Mouse (Mus musculus): ENCODE data around the gene Ppp1r12b.

Gene Ppp1r12b

DNA sequence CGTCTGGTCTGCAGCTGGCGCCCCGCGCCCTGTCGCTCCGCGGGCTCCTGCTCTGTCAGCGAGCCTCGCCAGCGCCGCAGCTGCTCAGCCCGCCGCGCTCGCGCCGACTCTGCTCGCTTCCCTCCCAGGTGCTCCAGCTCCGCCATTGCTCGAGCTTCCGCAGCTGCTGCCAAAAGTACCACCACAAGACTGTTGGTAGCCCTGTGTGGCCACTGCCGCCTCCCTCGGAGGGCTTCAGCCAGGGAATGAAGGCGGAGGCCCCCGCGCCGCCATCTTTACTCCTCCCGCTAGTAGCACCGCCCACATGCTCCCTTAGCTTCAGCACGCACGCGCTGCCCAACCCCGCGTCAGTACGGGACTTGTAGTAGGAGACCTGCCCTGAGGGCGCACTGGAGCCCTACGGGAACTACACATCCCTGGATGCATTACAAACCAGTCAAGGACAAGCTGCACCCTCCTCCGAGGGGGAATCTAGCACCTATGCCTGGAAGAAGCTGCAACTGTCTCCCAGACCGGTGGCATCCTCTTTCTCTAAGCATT is at the start of gene Ppp1r12b:
TSS of gene Ppp1r12b (minus strand) at position 306 of the 540 bp plus-strand sequence.
- peak; percentile 100 for ATAC-seq (ENCODE audit: insufficient number of reproducible peaks, low FRiP score, low TSS enrichment)

GRCm38 (mm10) chr1:135003346-135003745 is 47.6 kb upstream of the Ppp1r12b start:
- no peak for ATAC-seq (ENCODE audit: insufficient number of reproducible peaks, low FRiP score, low TSS enrichment)

- no peak for ATAC-seq (ENCODE audit: insufficient number of reproducible peaks, low FRiP score, low TSS enrichment)
Observed at GRCm38 (mm10) chr1:135000527-135000926, 44.8 kb upstream of the Ppp1r12b start.

- no peak for ATAC-seq (ENCODE audit: insufficient number of reproducible peaks, low FRiP score, low TSS enrichment)
Observed at GRCm38 (mm10) chr1:134998231-134998630, 42.5 kb upstream of the Ppp1r12b start.

- no peak for ATAC-seq (ENCODE audit: insufficient number of reproducible peaks, low FRiP score, low TSS enrichment)
Observed at GRCm38 (mm10) chr1:134997568-134997967, 41.8 kb upstream of the Ppp1r12b start.

DNA sequence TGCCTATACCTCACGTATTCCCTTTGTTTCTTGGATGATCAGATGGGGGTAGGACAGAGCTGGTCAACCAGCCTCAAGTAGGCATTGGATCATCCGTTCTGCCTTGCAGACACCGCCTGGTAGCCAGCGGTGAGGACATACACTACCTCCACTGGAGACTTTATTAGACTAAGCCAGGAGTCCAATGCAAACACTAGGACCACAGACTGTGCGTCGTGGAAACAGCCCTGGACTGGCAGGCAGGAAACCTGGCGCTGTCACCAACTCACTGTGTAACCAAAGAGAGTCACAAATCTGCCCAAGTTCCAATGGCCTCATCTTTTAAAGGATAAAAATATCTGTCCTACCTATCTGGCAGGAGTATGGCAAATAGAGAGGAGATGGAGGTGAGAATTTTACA is 40.7 kb upstream of the Ppp1r12b start:
- ATAC-seq (ENCODE audit: insufficient number of reproducible peaks, low FRiP score, low TSS enrichment): no peak

DNA sequence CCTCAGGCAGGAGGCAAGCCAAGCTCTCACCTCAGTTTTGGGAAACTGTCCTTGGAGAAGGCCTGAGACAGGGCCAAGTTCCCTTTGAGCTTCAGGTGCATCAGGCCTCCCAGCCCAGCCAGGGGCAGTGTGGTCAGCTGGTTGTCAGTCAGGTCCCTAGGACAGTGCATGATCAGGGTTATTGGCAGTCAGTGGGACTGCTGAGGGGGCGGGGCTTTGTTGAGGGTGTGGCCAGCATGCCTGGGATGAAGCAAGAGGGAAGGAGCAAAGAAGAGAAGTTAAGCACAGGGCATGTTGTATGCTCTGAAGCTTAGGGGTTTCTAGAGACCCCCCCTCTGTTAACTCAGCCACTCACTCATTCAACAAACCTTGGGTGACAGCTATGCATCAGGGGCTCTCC is 40.2 kb upstream of the Ppp1r12b start:
- no peak for ATAC-seq (ENCODE audit: insufficient number of reproducible peaks, low FRiP score, low TSS enrichment)

DNA sequence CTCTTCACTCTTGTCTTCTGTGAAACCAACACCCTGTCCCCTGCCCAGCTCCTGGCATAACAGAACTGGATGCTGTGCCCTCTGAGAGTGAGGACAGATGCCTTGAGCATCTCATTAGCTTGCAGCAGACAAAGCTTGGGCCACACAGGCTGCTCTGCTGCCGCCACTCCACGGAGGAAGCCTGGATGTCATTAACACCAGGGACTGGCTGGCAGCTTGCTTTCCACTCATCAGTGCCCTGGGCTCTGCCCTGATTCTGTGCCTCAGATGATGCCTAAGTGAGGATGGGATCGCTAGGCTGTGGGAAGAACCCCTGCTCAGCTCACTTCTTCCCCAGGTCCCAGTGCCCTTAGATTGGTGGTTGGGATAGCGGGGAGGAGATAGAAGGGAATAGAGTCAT is 39.7 kb upstream of the Ppp1r12b start:
- ATAC-seq (ENCODE audit: insufficient number of reproducible peaks, low FRiP score, low TSS enrichment): no peak

- ATAC-seq (ENCODE audit: insufficient number of reproducible peaks, low FRiP score, low TSS enrichment): no peak
Observed at GRCm38 (mm10) chr1:134994739-134995138, 39.0 kb upstream of the Ppp1r12b start.

DNA sequence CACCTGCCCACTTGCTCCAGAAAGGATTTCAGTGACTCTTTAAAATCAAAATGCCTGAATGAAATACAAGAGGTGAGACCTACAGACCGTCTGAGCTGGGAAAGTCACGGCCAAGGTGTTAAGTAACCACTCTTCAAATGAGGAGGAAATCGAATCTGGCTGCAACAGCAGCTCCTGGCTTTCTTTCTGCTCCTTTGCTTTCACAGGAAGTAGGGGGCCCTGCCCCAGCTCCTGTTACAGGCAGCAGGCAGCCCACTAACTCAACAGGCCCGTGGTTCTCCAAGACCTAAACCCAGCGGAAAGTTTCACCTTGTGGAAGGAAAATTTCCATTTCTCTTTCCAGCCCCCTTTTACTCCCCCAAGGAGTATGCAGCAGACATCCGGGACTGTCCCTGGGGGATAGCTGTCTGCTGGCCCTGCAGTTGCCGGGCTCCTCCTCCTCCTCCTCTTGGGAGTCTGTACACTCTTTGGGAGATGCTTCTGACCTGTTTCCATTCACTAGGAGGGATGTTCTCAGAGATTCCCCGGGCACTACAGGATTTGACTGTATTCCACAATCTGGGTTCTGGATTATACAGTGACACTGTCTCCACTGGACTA is 36.4 kb upstream of the Ppp1r12b start:
- ATAC-seq (ENCODE audit: insufficient number of reproducible peaks, low FRiP score, low TSS enrichment): no peak

- ATAC-seq (ENCODE audit: insufficient number of reproducible peaks, low FRiP score, low TSS enrichment): no peak
Observed at GRCm38 (mm10) chr1:134989372-134989771, 33.6 kb upstream of the Ppp1r12b start.

DNA sequence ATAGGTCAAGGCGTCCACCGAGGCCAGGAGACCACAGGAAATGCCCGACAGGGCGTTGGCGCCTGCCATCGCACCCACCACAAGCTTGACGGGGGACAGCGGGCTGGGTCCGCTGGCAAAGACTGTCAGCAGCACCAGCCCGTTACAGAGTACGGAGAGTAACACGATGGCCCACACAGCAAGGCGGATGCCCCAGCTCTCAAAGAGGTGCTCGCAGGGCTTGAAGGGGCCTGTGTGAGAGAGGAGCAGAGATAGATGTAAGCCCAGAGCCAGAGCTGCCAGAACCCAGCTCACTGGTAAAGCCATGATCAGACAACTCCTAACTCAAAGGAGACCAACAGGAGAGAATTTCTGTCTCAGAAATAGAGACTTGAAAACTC is 32.2 kb upstream of the Ppp1r12b start:
- ATAC-seq (ENCODE audit: insufficient number of reproducible peaks, low FRiP score, low TSS enrichment): no peak; the same call in 1 of the 2 replicates

DNA sequence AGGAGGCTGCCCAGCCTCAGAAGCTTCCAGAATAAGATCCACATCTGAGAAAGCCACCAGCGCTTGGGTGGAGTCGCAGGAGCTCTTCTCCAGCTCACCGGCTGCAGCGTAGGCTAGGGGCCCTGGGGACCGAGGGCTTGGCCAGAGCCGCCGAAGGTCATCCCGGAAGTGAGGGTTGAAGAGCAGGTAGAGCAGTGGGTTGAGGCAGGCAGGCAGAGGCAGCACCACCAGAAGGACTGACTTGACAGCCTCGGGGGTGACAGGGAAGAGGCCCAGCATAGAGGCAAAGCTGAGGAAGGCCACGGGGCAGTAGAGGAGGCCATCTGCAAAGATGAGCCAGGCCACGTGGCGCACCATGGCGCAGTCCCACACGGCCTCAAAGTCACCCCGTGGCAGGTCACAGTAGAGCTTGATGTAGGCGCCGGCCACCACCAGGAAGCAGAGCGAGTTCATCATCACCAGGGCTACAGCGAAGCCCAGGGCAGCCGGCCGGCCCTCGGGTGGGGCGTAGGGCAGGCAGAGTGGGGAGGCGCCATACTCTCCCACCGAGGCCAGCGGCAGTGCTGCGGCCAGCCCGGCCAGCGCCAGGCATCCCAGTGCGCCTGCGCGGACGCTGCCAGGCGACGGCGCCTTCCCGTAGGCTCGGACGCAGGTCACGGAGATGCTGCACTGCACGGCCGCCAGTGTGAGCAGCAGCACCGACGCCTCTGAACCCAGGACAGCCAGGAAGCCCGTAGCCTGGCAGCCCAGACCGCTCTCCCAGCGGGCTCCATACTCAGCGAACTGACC is 31.6 kb upstream of the Ppp1r12b start:
- ATAC-seq (ENCODE audit: insufficient number of reproducible peaks, low FRiP score, low TSS enrichment): peak; percentile 69

GRCm38 (mm10) chr1:134972920-134973319 is 17.2 kb upstream of the Ppp1r12b start:
- no peak for ATAC-seq (ENCODE audit: insufficient number of reproducible peaks, low FRiP score, low TSS enrichment)

DNA sequence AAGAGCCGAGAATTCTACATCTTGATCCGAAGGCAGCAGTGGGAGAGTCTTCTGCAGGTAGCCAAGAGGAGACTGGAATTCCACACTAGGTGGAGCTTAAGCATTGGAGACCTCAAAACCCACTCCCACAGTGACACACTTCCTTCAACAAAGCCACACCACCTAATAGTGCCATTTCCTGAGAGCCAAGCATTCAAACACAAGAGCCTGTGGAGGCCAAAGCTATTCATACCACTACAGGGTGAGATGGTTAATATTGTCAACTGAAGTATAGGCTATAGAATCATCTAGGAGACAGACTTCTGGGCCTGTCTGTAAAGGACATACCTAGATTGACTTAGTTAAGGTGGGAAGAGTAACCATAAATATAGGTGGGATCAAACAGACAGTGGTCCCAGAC is 9.7 kb upstream of the Ppp1r12b start:
- ATAC-seq (ENCODE audit: insufficient number of reproducible peaks, low FRiP score, low TSS enrichment): no peak

- ATAC-seq (ENCODE audit: insufficient number of reproducible peaks, low FRiP score, low TSS enrichment): peak; percentile 46; the same call in 1 of the 2 replicates
Observed at GRCm38 (mm10) chr1:134962821-134963220, 7.1 kb upstream of the Ppp1r12b start.

DNA sequence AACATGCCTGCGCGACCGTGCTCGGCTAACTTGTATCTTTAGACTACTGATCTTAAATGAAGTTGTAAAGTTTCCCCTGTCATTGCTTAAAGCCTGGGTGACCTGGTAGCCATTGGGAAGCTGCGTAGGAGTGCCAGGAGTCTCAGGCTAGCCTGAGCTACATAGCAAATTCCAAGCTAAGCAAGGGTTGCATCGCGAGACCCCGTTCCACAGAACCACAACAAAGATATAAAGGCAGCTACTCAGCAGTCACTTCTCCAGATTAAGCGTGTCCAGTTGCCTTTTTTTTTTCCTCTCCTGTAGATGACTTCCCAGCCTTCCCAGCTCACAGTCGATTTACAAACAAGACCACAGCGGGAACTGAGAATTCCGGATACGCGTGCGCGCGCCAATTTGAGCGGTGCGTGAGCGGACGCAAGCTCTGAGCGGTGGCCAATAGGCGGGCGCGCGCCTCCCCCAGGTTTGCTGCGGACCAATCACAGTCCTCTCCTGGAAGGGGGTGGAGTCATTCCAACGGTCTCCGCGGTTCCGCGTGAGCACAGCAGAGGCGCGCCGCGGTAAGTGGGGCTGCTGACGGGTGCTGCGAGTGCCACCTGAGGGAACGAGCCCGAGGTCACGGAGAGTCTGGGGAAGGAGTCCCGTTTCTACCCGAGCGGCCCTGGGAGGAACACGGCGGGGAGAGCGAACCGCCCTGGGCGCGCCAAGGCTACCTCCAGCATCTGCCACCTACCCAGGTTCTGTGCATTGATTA is 6.5 kb upstream of the Ppp1r12b start, which contains the start of gene Ube2t:
TSS of gene Ube2t (plus strand) at position 513 of the 751 bp plus-strand sequence.
- ATAC-seq (ENCODE audit: insufficient number of reproducible peaks, low FRiP score, low TSS enrichment): peak; percentile 99

DNA sequence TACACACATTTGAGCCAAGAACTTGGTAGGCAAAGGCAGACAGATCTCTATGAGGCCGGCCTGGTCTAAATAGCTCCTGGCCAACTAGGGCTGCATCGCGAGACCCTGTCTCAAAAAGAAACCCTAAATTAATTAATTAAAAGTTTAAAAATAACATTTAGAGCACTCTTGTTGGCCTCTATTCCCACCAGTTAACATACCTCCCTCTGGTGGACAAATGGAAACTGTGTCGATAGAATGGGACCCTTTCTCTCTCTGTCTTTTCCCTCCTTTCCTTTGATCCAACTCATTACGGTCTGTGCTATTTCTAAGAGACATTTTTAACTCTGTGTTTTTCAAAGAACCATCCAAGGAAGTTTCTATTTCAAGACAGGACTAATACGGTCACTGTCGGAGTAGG is 4.9 kb upstream of the Ppp1r12b start:
- no peak for ATAC-seq (ENCODE audit: insufficient number of reproducible peaks, low FRiP score, low TSS enrichment)

DNA sequence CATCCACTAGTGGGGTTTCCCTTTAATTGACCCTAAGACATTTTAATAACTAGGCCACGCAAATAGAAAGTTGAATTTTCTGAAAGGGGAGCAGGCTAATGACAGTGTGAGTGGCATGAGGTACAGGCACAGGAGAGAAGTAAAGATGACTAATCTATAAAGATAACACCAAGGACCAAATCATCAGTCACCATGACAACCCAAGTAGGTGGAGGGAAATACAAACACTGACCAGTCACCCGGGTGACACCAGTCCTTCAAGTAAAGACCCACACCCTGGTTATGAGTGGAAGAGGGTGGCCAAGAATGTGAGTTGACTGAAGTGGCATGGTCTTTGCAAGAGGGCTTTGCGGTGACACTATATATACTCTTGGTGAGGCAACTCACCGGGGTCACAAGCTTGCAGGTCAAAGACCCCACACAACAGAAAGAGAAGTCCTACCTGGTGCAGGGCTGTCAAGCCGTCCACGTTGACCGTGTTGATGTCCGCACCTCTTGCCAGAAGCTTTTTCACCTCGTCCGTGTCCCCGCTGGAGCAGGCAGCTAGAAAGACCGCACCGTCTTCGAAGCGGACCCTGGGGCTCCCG is 599 bp downstream of the Ppp1r12b start:
- peak; percentile 23 for ATAC-seq (ENCODE audit: insufficient number of reproducible peaks, low FRiP score, low TSS enrichment)

GRCm38 (mm10) chr1:134949946-134950345 is 5.8 kb downstream of the Ppp1r12b start:
- no peak for ATAC-seq (ENCODE audit: insufficient number of reproducible peaks, low FRiP score, low TSS enrichment)

- no peak for ATAC-seq (ENCODE audit: insufficient number of reproducible peaks, low FRiP score, low TSS enrichment)
Observed at GRCm38 (mm10) chr1:134947590-134947989, 8.2 kb downstream of the Ppp1r12b start.

Data from cerebellum, adult (tissue).